Mouse (Mus musculus) kidney, adult 18-20 months (tissue): ENCODE results near the gene Tbc1d9b.
"Not testable (repeated sequence)": the region's sequence is repeated elsewhere in the genome, so short reads cannot be mapped to it uniquely, and the experiment has no call there.

Experiments
- DNase-seq: peaks from one replicate; pipeline ENCODE4 v3.0.0; 2021

Gene Tbc1d9b

GRCm38 (mm10) chr11:50130811-50131766, at the start of gene Tbc1d9b:
Tbc1d9b (plus strand) TSS chr11:50131396.
- DNase-seq = peak; percentile 91

GRCm38 (mm10) chr11:50086211-50086610, 45.0 kb upstream of the Tbc1d9b start:
- DNase-seq = no peak

- DNase-seq = no peak
Observed at GRCm38 (mm10) chr11:50089840-50090239, 41.4 kb upstream of the Tbc1d9b start.

- no peak for DNase-seq
Observed at GRCm38 (mm10) chr11:50090982-50091675, 40.1 kb upstream of the Tbc1d9b start.

- DNase-seq = no peak
Observed at GRCm38 (mm10) chr11:50091681-50092080, 39.5 kb upstream of the Tbc1d9b start.

GRCm38 (mm10) chr11:50095661-50096060, 35.5 kb upstream of the Tbc1d9b start:
- no peak for DNase-seq

GRCm38 (mm10) chr11:50097091-50097490, 34.1 kb upstream of the Tbc1d9b start:
- no peak for DNase-seq

- DNase-seq = no peak
Observed at GRCm38 (mm10) chr11:50098961-50099481, 32.2 kb upstream of the Tbc1d9b start.

GRCm38 (mm10) chr11:50099692-50100091, 31.5 kb upstream of the Tbc1d9b start:
- peak; percentile 11 for DNase-seq

GRCm38 (mm10) chr11:50100548-50101307, 30.5 kb upstream of the Tbc1d9b start:
- DNase-seq = no peak

GRCm38 (mm10) chr11:50101962-50102361, 29.2 kb upstream of the Tbc1d9b start:
- not testable (repeated sequence) for DNase-seq

GRCm38 (mm10) chr11:50104016-50104415, 27.2 kb upstream of the Tbc1d9b start:
- DNase-seq = no peak

- no peak for DNase-seq
Observed at GRCm38 (mm10) chr11:50105237-50105636, 26.0 kb upstream of the Tbc1d9b start.

- no peak for DNase-seq
Observed at GRCm38 (mm10) chr11:50106024-50106423, 25.2 kb upstream of the Tbc1d9b start.

- peak; percentile 17 for DNase-seq
Observed at GRCm38 (mm10) chr11:50108823-50109244, 22.4 kb upstream of the Tbc1d9b start.

GRCm38 (mm10) chr11:50114329-50114728, 16.9 kb upstream of the Tbc1d9b start:
- peak; percentile 83 for DNase-seq

GRCm38 (mm10) chr11:50122631-50123081, 8.5 kb upstream of the Tbc1d9b start:
- DNase-seq = no peak

- no peak for DNase-seq
Observed at GRCm38 (mm10) chr11:50127781-50128180, 3.4 kb upstream of the Tbc1d9b start.

- DNase-seq = peak; percentile 31
Observed at GRCm38 (mm10) chr11:50131801-50132201, 605 bp downstream of the Tbc1d9b start.

- no peak for DNase-seq
Observed at GRCm38 (mm10) chr11:50132265-50132664, 1.1 kb downstream of the Tbc1d9b start.

- no peak for DNase-seq
Observed at GRCm38 (mm10) chr11:50134136-50134859, 3.1 kb downstream of the Tbc1d9b start.
